Mouse (Mus musculus) lung, embryonic 14.5 days (tissue): ENCODE measurements around the gene Bckdk. TPM values are rescaled to one million over a fixed set of nuclear protein-coding genes. Genes with fewer than 3 reads are reported as not detected.

Experiments used
- ATAC-seq: fragments of 200-750 bp; cut with Nextera tagmentation; 2 replicates; pipeline ENCODE4 v1.8.0; 2017; ENCODE audit warnings: mild to moderate bottlenecking, moderate TSS enrichment, moderate library complexity; ENCODE audit not compliant: insufficient read depth
- DNase-seq: peaks from one replicate; pipeline ENCODE4 v3.0.0-alpha.2; 2015
- H3K27ac ChIP-seq: fragments of 300-500 bp; sonication (generic); 2 replicates; pipeline ENCODE4 v1.5.1; 2014; ENCODE audit warnings: low read depth, mild to moderate bottlenecking, moderate library complexity
- H3K27me3 ChIP-seq: fragments of 300-500 bp; sonication (generic); 2 replicates; pipeline ENCODE4 v1.6.1; 2014; ENCODE audit warnings: low read length, control low read depth; ENCODE audit not compliant: insufficient read depth
- H3K36me3 ChIP-seq: fragments of 300-500 bp; sonication (generic); 2 replicates; pipeline ENCODE4 v1.6.1; 2014; ENCODE audit warnings: control low read depth; ENCODE audit not compliant: insufficient read depth
- H3K4me1 ChIP-seq: fragments of 300-500 bp; sonication (generic); 2 replicates; pipeline ENCODE4 v1.6.1; 2014; ENCODE audit warnings: antibody characterized with exemption, control low read depth; ENCODE audit not compliant: insufficient read depth
- H3K4me2 ChIP-seq: fragments of 300-500 bp; sonication (generic); 2 replicates; pipeline ENCODE4 v1.6.1; 2014; ENCODE audit warnings: mild to moderate bottlenecking
- H3K4me3 ChIP-seq: fragments of 300-500 bp; sonication (generic); 2 replicates; pipeline ENCODE4 v1.5.1; 2014; ENCODE audit warnings: low read depth, low read length
- H3K9ac ChIP-seq: fragments of 300-500 bp; sonication (generic); 2 replicates; pipeline ENCODE4 v1.6.1; 2014
- H3K9me3 ChIP-seq: fragments of 300-500 bp; sonication (generic); 2 replicates; pipeline ENCODE4 v1.6.1; 2016; ENCODE audit warnings: low read depth, low read length, control low read depth
- CTCF ChIP-seq: IDR thresholded peaks from 2 replicates; pipeline ENCODE4 v1.5.1; 2016; ENCODE audit warnings: antibody characterized with exemption, low read depth
- WGBS: fragments of 180-500 bp; shearing (Covaris S2); extraction: QIAGEN DNeasy Blood & Tissue Kit; methylation state at CpG from one replicate; pipeline ENCODE4 v1.1.7; 2014; 5-methylcytosine and 5-hydroxymethylcytosine counted together
- polyA plus RNA-seq: library from polyadenylated mRNA; unstranded; fragments of >200 nt; fragmentation: Nextera tagmentation; extraction: Ambion mirVana; gene quantifications from 2 replicates; pipeline ENCODE4 v1.2.1, GENCODE M21; 2014

Bckdk gene
- polyA plus RNA-seq, 1 experiment from 2014 or later: 152 TPM

GRCm38 (mm10) chr7:127885951-127886350 is 17.9 kb upstream of the Bckdk start:
- H3K27ac ChIP-seq: no peak overlapping the region
- no peaks in the 10 kb centered on the region for H3K27me3 ChIP-seq
- no peaks in the 10 kb centered on the region for H3K9me3 ChIP-seq
- no peak overlapping the region for H3K4me3 ChIP-seq
- H3K4me1 ChIP-seq: no peaks in the 10 kb centered on the region
- DNase-seq: peak; percentile 45
- peaks cover 90% of the 10 kb centered on the region for H3K36me3 ChIP-seq
- no peak for TF ChIP-seq CTCF
- WGBS: 58% methylated on average over 6 of the region's 6 CpGs
- no peak overlapping the region for H3K9ac ChIP-seq
- ATAC-seq: no peak; the same call in 1 of the 2 replicates
- no peak overlapping the region for H3K4me2 ChIP-seq

- no peak for DNase-seq
- Histone ChIP-seq H3K4me1 (no peaks in the 10 kb centered on the region), H3K4me2 (no peak overlapping the region), H3K9me3 (no peaks in the 10 kb centered on the region), H3K36me3 (peaks cover 87% of the 10 kb centered on the region), H3K27me3 (no peaks in the 10 kb centered on the region), H3K27ac (no peak overlapping the region), H3K9ac (no peak overlapping the region), H3K4me3 (no peak overlapping the region)
- ATAC-seq: no peak
- no peak for TF ChIP-seq CTCF
- 93% methylated on average over 6 of the region's 6 CpGs for WGBS
Measured at GRCm38 (mm10) chr7:127886551-127886950, 17.3 kb upstream of the Bckdk start.

- peaks cover 83% of the 10 kb centered on the region for H3K36me3 ChIP-seq
- no peak for DNase-seq
- H3K9me3 ChIP-seq: no peaks in the 10 kb centered on the region
- 72% methylated on average over 8 of the region's 8 CpGs for WGBS
- H3K9ac ChIP-seq: no peak overlapping the region
- no peaks in the 10 kb centered on the region for H3K27me3 ChIP-seq
- no peaks in the 10 kb centered on the region for H3K4me1 ChIP-seq
- no peak for ATAC-seq
- TF ChIP-seq CTCF: no peak
- H3K27ac ChIP-seq: no peak overlapping the region
- H3K4me2 ChIP-seq: no peak overlapping the region
- H3K4me3 ChIP-seq: no peak overlapping the region
Measured at GRCm38 (mm10) chr7:127887191-127887590, 16.7 kb upstream of the Bckdk start.

- no peak overlapping the region for H3K27ac ChIP-seq
- no peak for ATAC-seq
- 81% methylated on average over 3 of the region's 3 CpGs for WGBS
- no peak for TF ChIP-seq CTCF
- no peaks in the 10 kb centered on the region for H3K4me1 ChIP-seq
- no peaks in the 10 kb centered on the region for H3K27me3 ChIP-seq
- no peaks in the 10 kb centered on the region for H3K9me3 ChIP-seq
- no peak overlapping the region for H3K4me2 ChIP-seq
- no peak overlapping the region for H3K4me3 ChIP-seq
- H3K36me3 ChIP-seq: peaks cover 82% of the 10 kb centered on the region
- DNase-seq: no peak
- no peak overlapping the region for H3K9ac ChIP-seq
Measured at GRCm38 (mm10) chr7:127887781-127888180, 16.1 kb upstream of the Bckdk start.

GRCm38 (mm10) chr7:127888821-127889220 is 15.1 kb upstream of the Bckdk start:
- DNase-seq: no peak
- Histone ChIP-seq H3K4me1 (no peaks in the 10 kb centered on the region), H3K27ac (no peak overlapping the region), H3K4me3 (no peak overlapping the region), H3K27me3 (no peaks in the 10 kb centered on the region), H3K9ac (no peak overlapping the region), H3K4me2 (no peak overlapping the region), H3K36me3 (peaks cover 82% of the 10 kb centered on the region), H3K9me3 (no peaks in the 10 kb centered on the region)
- ATAC-seq: no peak
- TF ChIP-seq CTCF: no peak
- 70% methylated on average over 3 of the region's 3 CpGs for WGBS

- DNase-seq: peak; percentile 46
- no peak within 1 kb of the TSS for H3K27ac ChIP-seq
- H3K4me1 ChIP-seq: peaks cover 8% of the 10 kb centered on the region
- no peak for TF ChIP-seq CTCF
- peaks cover 64% of the 10 kb centered on the region for H3K36me3 ChIP-seq
- WGBS: 16% methylated on average over 4 of the region's 4 CpGs
- no peak within 1 kb of the TSS for H3K4me3 ChIP-seq
- no peaks in the 10 kb centered on the region for H3K27me3 ChIP-seq
- H3K9me3 ChIP-seq: no peaks in the 10 kb centered on the region
- no peak within 1 kb of the TSS for H3K9ac ChIP-seq
- ATAC-seq: no peak
- no peak within 1 kb of the TSS for H3K4me2 ChIP-seq
Measured at GRCm38 (mm10) chr7:127890798-127891197, 13.1 kb upstream of the Bckdk start, which contains the start of gene Prss53. Prss53 (minus strand) TSS chr7:127890970.

GRCm38 (mm10) chr7:127894480-127894879 is 9.4 kb upstream of the Bckdk start:
- no peaks in the 10 kb centered on the region for H3K27me3 ChIP-seq
- ATAC-seq: no peak
- WGBS: 56% methylated on average over 5 of the region's 5 CpGs
- DNase-seq: no peak
- H3K4me3 ChIP-seq: peak overlapping the region; percentile 67
- H3K9me3 ChIP-seq: no peaks in the 10 kb centered on the region
- H3K27ac ChIP-seq: no peak overlapping the region; the same call in 1 of the 2 replicates
- TF ChIP-seq CTCF: no peak
- peaks cover 8% of the 10 kb centered on the region for H3K4me1 ChIP-seq
- peaks cover 28% of the 10 kb centered on the region; the same call in 1 of the 2 replicates for H3K36me3 ChIP-seq
- peak overlapping the region; percentile 70 for H3K9ac ChIP-seq
- H3K4me2 ChIP-seq: peak overlapping the region; percentile 88
